Mouse (Mus musculus): Measurements from ENCODE around the gene Fam222a.

Gene Fam222a

DNA sequence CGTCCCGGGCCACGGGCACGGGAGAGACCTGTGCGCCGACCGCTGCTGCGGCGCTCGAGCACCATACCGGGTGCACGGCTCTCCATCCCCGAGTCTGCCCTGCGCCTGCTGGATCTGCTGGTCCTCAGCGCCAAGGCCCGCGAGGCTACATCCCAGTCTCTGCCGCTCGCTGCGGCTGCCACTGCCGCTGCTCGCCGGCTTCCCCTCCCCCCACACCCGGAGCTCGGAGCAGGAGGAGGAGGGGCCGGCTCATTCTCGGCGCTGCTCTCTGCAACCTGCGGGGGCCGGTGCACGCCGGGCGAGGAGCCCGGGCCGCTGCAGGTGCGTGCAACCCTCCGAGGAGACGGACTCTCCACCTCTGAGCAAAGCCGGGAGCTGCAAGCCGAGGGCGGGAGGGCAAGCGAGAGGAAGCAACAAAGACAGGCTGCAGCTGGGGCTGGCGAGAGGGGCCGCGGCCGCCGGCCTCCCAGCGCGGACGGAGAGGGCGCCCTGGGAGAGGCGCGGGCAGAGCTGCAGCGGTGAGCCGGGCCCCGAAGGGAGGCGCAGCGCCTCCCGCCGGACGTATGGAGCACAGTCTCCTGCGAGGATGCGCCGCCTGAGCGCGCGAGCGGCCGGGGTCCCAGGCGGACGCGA lies at the start of gene Fam222a:
TSS of gene Fam222a (plus strand) at position 452 of the 633 bp plus-strand sequence.
- in situ Hi-C loops (cut with MboI, MseI), result no loop called here

DNA sequence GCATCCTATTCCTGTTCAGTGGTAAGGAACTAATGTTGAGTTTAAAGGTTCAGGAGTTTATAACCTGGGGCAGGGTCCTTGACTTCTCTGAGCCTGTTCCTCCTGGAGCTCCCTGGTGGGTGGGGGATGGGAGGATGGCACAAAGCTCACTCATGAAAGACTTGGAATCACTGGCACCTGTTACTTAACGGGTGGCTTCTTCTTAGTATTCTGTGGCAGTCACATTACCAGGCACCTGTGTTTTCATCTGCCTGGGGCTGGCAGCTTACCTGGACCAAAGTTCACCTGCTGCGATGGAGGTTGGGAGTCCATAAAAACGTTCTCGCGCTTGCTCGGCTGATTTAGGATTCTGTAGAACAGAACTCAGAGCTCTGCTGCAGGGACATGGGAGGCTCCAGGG lies 39.5 kb upstream of the Fam222a start:
- in situ Hi-C loops (cut with MboI, MseI), result no loop called here

DNA sequence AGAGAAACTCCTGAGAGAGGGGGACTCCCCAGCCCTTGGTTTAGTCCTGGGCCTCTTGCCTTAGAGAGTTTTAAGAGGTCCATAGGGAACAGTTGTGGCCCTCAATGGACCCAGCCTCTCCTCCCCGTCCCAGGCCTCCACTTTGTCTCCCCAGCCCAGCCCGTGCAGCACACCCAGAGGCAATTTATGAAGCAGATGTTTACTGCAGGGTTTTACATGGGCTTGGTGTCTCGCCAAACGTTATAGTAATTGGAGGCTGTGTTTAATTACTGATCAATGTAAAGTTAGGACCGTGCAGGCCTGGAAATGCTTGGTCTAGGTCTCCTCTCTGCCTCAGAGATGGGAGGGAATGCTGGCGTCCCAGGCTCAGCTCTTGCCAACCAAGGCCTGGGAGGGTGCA lies 37.5 kb upstream of the Fam222a start:
- in situ Hi-C loops (cut with MboI, MseI), result loop anchor here in 1 of 2 experiments (10.0 kb wide), 1 partner anchor 1084 kb away; no protein-coding TSS in a partner anchor

DNA sequence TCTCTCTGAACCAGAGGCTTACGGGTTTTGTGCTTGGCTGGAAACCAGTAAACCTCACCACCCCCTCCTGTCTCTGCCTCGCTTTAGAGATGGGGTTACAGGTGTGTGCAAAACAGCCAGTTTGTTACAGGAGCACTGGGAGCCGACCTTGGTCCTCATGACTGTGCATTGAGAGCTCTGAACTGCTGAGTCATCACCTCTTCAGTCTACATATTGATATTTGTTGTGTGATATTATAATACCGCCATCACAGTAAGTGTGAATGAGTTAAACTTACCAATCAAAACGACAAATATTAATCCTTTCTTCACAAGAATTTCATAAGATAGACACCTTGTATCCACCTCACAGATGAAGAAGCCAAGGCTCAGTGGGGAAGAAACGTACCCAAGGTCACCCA lies 35.8 kb upstream of the Fam222a start:
- in situ Hi-C loops (cut with MboI, MseI), result loop anchor here in 1 of 2 experiments (10.0 kb wide), 1 partner anchor 1083 kb away; no protein-coding TSS in a partner anchor

DNA sequence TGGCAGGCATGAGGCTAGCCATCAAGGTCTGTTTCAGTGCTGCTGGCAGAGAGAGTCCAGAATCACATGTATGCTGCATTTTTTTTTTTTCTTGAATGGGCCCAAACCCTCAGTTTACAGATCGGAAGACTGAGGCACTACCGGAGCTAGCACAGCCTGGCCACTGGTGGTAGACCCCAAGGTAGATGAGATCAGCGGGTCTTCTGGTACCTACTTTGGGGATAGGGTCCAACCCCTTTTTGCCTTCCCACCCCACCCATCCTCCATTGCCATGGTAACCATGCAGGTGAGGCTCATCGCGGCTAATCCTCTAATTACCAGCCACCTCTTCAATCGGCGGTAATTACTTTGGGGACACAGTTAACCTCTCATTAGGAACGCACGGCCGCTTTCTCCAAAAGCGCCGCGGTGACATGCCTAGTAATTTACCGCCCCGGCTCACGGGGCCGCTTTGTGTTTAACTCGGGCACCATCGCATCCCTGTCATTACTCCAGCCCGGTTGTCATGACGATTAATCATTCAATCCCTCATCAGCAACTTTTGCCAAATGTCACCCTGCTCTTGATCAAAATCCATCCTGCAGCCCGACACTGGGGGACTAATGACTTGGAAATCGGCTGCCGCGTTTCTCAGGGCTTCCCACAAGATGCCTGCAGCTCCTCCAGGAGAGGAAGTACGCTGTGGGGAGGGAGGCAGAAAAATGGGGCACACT lies 30.4 kb upstream of the Fam222a start:
- in situ Hi-C loops (cut with MboI, MseI), result loop anchor here in 1 of 2 experiments (10.0 kb wide), 1 partner anchor 1077 kb away; no protein-coding TSS in a partner anchor

DNA sequence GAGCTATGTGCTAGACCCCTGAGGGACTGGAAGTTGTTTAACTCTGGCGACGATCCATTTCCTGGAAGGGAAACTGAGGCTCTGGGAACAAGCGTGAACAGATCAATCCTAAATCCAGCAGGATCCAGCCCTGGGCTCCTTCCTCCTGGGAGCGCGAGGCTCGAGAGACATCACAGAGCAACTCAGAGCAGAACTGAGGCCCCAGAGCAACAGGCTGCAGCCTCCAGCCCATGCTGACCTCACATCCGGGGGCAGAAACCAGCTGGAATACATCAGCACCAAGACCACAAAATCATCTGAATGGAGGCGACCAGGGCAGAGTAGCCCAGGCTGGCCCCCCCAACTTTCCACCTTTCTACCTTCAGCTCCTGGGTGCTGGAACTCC lies 29.8 kb upstream of the Fam222a start:
- in situ Hi-C loops (cut with MboI, MseI), result loop anchor here in 1 of 2 experiments (10.0 kb wide), 1 partner anchor 1077 kb away; no protein-coding TSS in a partner anchor

DNA sequence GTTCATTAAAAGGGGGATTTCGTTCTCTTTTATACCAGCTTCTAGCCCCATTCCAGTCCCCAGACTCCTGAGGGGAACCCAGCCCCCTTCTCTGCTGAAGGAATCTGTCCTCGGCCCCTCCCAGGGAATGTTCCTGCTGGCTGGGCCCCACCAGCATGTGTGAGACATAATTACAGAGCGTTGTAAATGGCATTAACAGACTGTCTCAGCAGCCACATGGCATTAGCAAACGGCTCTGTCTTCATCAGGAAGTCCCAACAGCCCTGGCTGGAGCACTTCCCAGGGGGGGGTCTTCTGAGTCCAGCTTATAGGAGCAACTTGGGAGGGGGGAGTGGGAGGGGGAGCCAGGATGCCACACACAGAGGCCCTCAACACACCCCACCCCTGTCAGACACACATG lies 29.1 kb upstream of the Fam222a start:
- in situ Hi-C loops (cut with MboI, MseI), result loop anchor here in 1 of 2 experiments (10.0 kb wide), 1 partner anchor 1076 kb away; no protein-coding TSS in a partner anchor

DNA sequence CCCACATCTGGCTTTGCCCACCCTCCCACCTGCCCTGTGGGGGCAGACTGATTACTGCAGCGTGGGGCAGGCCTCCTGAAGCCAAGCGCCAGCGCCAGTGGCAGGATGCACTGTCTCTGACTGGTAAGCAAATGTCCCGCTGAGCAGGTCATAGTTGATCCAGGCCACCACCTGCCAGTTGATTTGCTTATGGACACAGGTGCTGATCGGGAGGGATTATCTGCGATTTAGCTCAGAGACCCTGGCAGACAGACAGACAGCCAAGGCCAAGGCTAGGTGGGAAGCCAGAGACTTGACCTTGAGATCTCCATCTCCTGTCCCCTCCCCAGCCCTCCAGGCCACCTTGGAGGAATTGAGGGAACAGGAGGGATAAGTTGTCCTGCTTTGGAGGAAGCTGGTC lies 28.1 kb upstream of the Fam222a start:
- in situ Hi-C loops (cut with MboI, MseI), result loop anchor here in 1 of 2 experiments (10.0 kb wide), 1 partner anchor 1075 kb away; no protein-coding TSS in a partner anchor

DNA sequence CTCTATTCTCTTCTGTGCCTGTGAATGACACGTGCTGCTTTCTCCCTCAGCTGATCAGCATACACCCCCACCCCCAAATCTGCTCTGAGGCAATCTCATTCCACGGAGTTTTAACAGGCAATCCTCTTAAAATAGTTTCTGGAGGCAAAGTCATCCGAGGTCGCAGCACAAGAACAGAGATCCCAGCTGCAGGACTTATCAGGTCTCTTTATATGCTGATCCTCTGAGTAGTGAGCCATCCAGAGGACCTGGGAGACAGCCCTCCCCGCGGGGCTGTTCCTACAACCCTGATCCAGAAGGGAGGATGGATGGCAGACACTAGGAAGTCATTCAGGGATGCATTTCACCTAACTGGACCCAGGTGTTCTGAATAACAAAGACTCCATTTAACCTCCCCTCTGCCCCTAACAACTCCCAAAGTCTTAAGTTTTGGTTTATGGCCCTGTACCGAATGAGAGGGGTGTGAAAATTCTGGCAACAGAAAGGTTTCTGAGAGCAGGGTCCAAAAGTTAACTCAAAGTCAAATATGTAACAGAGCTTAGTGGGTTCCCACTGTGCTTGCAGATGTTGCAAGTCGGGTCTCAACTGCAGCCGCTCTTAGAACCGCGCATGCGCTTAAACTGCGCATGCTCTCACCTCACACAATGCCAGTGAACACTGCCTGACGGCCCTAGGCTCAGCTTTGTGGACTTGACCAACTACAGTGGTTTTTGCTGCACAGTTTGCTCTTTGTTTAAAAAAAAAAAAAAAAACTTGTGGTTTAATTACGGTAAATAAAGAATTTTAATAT lies 26.0 kb upstream of the Fam222a start:
- in situ Hi-C loops (cut with MboI, MseI), result no loop called here

DNA sequence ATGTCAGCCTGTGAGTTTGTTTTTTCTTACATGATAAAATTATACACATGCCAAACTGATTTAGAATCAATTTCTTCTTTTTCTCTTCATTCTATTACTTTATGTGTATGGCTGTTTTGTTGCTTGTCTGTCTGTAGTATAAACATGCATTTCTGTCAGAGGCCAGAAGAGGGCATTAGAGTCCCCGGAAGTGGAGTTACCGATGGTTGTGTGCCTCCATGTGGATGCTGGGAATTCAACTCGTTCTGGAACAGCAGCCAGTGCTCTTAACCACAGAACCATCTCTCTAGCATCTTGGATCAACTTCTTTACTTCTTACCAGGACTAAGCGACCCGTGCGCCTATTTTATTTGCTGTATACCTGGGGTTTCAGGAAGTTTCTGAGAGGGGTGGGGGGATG lies 24.2 kb upstream of the Fam222a start:
- in situ Hi-C loops (cut with MboI, MseI), result no loop called here

DNA sequence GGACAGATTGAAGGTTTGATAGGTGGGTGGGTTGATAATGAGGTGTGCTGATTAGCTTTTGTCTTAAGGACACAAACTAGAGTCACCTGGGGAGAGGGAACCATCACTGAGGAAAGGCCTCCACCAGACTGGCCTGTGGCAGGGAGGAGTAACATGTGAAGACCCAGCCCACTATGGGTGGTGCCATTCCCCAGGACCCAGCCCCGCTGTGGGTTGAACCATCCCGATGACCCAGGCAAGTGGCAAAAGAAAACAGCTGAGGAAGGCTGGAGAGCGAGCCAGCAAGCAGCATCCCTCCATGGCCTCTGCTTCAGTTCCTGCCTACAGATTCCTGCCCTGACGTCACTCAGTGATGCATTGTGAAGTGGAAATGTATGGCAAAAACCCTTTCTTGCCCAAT lies 23.6 kb upstream of the Fam222a start:
- in situ Hi-C loops (cut with MboI, MseI), result no loop called here

DNA sequence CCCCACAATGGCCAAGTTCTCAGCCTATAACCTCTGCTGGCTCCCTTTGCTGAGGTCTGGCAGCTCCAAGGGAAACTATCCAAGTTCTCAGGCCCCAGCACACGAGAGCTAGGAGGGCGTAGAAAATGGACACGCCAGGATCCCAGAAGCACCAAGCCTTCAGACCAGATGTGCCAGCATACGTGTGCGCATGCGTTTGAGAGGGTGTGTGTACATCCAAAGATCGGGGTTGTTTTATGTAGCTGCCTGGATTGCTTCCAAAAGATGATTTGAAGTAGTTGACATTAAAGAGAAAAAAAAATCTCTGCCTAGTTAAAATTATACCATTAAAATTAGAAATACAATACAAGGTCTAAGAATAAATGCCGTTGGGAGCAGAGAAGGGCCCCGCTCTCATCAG lies 22.7 kb upstream of the Fam222a start:
- in situ Hi-C loops (cut with MboI, MseI), result no loop called here

DNA sequence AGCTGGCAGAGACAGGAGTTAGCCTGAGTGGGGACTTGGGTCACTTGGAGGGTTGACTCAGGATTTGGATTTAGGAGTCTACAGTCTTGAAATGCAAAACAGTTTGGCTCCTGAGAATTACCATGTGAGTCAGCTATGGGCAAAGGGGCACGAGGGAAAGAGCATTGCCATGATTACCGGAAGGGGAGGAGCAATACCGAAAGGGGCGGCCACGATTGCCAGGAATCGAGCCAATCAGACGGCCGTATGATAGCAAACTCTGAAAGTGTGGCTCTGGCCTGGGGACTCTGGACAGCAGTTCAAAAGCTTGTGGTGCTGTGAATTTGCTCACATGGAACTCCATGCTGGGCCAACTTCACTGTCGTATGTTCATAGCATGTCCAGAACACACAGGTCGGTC lies 18.8 kb upstream of the Fam222a start:
- in situ Hi-C loops (cut with MboI, MseI), result no loop called here

DNA sequence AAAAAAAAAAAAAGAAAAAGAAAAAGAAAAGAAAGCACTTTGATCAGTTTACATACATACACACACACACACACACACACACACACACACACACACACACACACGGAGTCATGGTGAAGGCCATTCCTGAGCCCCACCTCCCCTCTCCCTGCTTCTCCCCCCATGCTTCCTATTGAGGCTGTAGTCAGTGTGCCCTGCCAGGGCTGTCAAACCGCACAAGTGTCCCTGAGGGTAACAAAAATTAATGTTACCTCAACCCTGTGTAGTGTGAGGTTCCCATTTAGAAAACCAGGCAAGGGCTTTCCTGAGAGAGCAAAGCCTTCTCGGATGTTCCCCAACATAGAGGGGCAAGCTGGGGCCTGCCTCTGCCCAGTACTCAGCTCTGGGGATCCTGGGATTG lies 18.0 kb upstream of the Fam222a start:
- in situ Hi-C loops (cut with MboI, MseI), result no loop called here

DNA sequence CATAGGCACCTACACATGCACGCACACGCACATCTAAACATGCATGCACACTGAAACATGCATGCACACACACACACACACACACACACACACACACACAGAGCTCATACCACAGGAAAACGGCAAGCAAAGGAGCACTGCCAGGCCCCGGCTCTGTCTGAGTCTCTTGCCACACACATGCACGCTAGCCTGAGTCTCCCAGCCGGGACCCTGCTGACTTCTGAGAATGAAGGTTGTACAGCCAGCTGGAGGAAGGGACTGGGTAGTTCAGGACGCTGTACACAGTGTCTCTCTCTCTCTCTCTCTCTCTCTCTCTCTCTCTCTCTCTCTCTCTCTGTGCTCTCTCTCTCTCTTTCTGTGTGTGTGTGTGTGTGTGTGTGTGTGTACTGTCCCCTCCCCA lies 17.4 kb upstream of the Fam222a start:
- in situ Hi-C loops (cut with MboI, MseI), result no loop called here

DNA sequence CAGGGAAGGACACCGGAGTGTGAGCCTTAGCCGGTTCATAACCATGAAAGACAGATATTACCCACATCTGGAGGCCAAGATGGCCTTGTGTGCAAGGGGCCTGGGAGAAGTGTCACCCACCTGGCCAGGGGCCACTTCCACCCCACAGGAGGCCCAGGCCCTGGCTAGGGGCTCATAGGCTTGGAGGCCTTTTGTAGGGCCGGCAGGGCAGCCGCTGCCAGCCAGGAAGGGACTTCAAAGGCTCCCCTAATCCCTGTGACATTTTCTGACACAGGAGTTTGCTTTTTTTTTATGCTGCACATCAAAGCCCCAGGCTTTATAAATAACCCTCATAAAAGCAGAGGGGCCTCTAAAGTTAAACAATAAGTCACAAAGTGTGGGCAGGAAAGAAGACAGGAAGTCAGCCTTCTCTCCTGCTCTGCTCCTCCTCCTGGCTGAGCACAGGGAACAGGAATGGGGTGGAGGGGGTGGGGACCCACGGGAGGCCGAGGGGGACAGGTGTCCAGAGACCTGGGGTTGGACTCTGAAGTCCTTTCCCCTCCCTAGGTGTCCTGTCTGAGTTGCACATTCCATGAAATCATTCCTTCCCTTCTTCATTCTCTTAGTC lies 16.8 kb upstream of the Fam222a start:
- in situ Hi-C loops (cut with MboI, MseI), result no loop called here

DNA sequence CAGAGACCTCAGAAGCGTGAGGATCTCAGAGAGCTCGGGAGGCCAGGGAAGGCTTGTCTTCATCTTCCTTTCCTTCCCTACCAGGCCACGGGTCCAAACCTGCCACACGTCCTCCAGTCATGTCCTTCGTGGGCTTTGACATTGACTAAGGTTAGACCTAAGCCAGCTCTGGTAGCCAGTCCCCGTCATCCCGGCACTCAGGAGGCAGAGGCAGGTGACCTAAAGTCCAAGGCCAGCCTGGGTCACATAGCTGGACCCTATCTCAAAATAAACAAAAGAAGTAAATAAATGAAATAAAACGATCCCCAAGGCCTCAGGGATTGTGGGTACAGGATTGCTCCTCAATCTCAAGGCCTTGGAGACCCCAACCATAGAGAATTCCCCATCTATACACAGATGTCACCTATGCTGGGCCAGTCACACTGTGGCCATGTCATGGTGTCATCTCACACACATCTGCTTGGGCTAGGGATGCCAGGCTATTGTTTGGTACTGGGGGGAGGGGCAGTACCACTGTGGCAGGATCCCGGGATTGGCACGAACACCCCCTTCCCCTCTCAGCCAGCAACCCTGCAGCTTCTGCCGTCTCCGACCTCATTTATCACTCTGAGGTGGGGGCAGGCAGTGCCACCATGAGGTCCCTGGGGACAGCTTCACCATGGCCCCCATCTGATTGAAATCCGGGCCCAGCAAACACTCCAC lies 15.2 kb upstream of the Fam222a start:
- in situ Hi-C loops (cut with MboI, MseI), result no loop called here

DNA sequence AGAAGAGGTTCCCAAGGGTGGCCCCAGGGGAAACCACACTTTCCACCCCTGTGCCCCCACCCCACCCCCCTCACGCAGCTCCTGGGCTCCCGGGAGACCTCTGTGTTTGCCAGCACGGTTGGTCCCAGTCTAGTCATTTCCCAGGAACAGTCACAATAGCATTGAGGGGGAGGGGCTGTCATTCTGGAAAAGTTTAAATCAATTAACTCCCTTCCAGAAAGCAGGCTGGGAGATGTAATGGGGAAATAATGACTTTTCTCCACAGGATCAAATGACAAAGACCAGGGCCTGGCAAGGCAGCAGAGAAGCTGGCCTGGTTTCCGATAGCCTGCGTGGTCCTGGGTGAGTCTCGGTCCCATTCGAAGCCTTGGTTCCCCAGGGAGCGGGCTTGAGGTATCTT lies 14.1 kb upstream of the Fam222a start:
- in situ Hi-C loops (cut with MboI, MseI), result no loop called here

DNA sequence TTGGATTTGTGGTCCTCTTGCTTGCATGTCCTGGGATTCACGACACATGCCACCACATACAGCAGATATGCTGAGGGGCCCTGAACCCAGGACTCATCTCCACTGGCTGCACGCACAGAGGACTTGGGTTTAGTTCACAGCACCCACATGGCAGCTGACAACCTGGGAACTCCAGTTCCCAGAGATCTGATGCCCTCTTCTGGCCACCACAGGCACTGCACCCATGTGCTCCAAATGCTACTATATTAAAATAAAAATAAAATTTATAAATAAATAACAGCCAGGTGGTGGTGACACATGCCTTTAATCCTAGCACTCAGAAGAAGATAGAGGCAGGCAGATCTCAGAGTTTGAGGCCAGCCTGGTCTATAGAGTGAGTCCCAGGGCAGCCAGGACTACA lies 12.4 kb upstream of the Fam222a start:
- in situ Hi-C loops (cut with MboI, MseI), result no loop called here

DNA sequence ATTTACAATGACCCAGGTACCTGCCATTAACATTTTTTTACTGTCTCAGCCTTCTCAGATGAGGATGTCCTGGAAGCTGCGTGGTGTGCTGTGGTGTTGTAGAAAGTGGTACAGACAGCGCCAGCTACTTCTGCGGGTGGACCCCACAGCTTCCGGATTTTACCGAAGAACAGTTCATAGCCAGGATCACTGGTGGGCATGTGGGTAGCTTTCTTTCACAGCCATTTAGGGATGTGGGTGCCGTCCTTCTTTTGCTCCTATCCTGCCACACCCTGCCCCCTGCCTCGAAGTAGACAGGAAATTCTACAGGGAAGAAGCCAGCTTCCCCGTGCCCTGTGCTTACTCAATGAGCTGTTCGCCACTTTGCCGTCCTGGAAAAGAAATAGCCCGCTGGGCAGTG lies 11.7 kb upstream of the Fam222a start:
- in situ Hi-C loops (cut with MboI, MseI), result no loop called here

All from T-helper 17 cell (primary cell).